Mouse (Mus musculus): ENCODE measurements around the gene Scmh1.

The Scmh1 gene

GRCm38 (mm10) chr4:120405806-120406638, 941 bp downstream of the Scmh1 start:
- no peak for DNase-seq

- no peak for DNase-seq
These were observed 1.7 kb downstream of the Scmh1 start for GRCm38 (mm10) chr4:120406639-120407273.

- DNase-seq: no peak
These were observed 13.0 kb downstream of the Scmh1 start for GRCm38 (mm10) chr4:120418053-120418452.

GRCm38 (mm10) chr4:120420193-120420592, 15.1 kb downstream of the Scmh1 start:
- no peak for DNase-seq

- DNase-seq: peak; percentile 27
These were observed 15.6 kb downstream of the Scmh1 start for GRCm38 (mm10) chr4:120420685-120421084.

- DNase-seq: no peak
These were observed 25.5 kb downstream of the Scmh1 start for GRCm38 (mm10) chr4:120430601-120431000.

- no peak for DNase-seq
These were observed 27.7 kb downstream of the Scmh1 start for GRCm38 (mm10) chr4:120432599-120433373.

- no peak for DNase-seq
These were observed 56.7 kb downstream of the Scmh1 start for GRCm38 (mm10) chr4:120461741-120462140.

GRCm38 (mm10) chr4:120472946-120473345, 67.9 kb downstream of the Scmh1 start:
- no peak for DNase-seq

- no peak for DNase-seq
These were observed 82.6 kb downstream of the Scmh1 start for GRCm38 (mm10) chr4:120487707-120488106.

GRCm38 (mm10) chr4:120506955-120507354, 101.9 kb downstream of the Scmh1 start:
- no peak for DNase-seq

GRCm38 (mm10) chr4:120511203-120511602, 106.1 kb downstream of the Scmh1 start:
- DNase-seq: no peak

- no peak for DNase-seq
These were observed 109.3 kb downstream of the Scmh1 start for GRCm38 (mm10) chr4:120514366-120514765.

GRCm38 (mm10) chr4:120516491-120516890, 111.4 kb downstream of the Scmh1 start:
- DNase-seq: no peak

GRCm38 (mm10) chr4:120516907-120517306, 111.8 kb downstream of the Scmh1 start:
- no peak for DNase-seq

GRCm38 (mm10) chr4:120517335-120517734, 112.3 kb downstream of the Scmh1 start:
- no peak for DNase-seq

- DNase-seq: no peak
These were observed 116.7 kb downstream of the Scmh1 start for GRCm38 (mm10) chr4:120521761-120522160.

- no peak for DNase-seq
These were observed 117.3 kb downstream of the Scmh1 start for GRCm38 (mm10) chr4:120522351-120522750.

GRCm38 (mm10) chr4:120523092-120523491, 118.0 kb downstream of the Scmh1 start:
- no peak for DNase-seq

- no peak for DNase-seq
These were observed 123.1 kb downstream of the Scmh1 start for GRCm38 (mm10) chr4:120528171-120528570.

GRCm38 (mm10) chr4:120531986-120532385, 126.9 kb downstream of the Scmh1 start, which contains the start of gene Slfnl1:
TSS of gene Slfnl1 (plus strand) at chr4:120532231.
- DNase-seq: no peak

GRCm38 (mm10) chr4:120538664-120539063, 133.6 kb downstream of the Scmh1 start:
- DNase-seq: no peak

- DNase-seq: no peak
These were observed 139.8 kb downstream of the Scmh1 start for GRCm38 (mm10) chr4:120544896-120545295.

All from cerebellum, adult 9-11 months (tissue).